Mouse (Mus musculus) gastrocnemius, adult 2 months (tissue): ENCODE results near the gene Zfp454. TPM values are rescaled to one million over a fixed set of nuclear protein-coding genes. Genes with fewer than 3 reads are reported as not detected.

Source experiments
- DNase-seq: peaks from one replicate; pipeline ENCODE4 v3.0.0; 2022
- H3K27ac ChIP-seq: fragments of 200-600 bp; 2 replicates; pipeline ENCODE4 v1.8.1; 2022; ENCODE audit warnings: mild to moderate bottlenecking
- H3K4me3 ChIP-seq: fragments of 200-600 bp; 2 replicates; pipeline ENCODE4 v1.8.1; 2022; ENCODE audit warnings: mild to moderate bottlenecking, moderate library complexity
- CTCF ChIP-seq: fragments of 200-600 bp; IDR thresholded peaks from 2 replicates; pipeline ENCODE4 v1.8.1; 2022; ENCODE audit warnings: antibody characterized with exemption, mild to moderate bottlenecking, moderate library complexity
- intact Hi-C: fragments of 180-260 bp; cut with DNase I; formaldehyde crosslinking; loops from one replicate; pipeline ENCODE4 v1.15.1; 2025
- total RNA-seq, 2 experiments: library from RNA; stranded (reverse); gene quantifications; 2 replicates each; pipeline ENCODE4 v1.2.3; 2021

Zfp454 gene
- total RNA-seq, 2 experiments from 2014 or later = 1.9 to 3.2 TPM

GRCm38 (mm10) chr11:50827010-50827953 is 60.2 kb downstream of the Zfp454 start, which contains the start of gene Zfp354c:
Gene Zfp354c (minus strand): TSS chr11:50827724.
- Histone ChIP-seq H3K4me3 (peak within 1 kb of the TSS; percentile 92), H3K27ac (peak within 1 kb of the TSS; percentile 88)
- intact Hi-C loops = loop anchor here (5.0 kb wide), 2 partner anchors 105 to 230 kb away; partner anchors contain the start of genes Zfp354a and Zfp354b
- DNase-seq = peak; percentile 91
- no peak for TF ChIP-seq CTCF

- Histone ChIP-seq H3K27ac (peak overlapping the region; percentile 88), H3K4me3 (peak overlapping the region; percentile 92)
- DNase-seq = no peak
- no peak for TF ChIP-seq CTCF
- intact Hi-C loops = loop anchor here (5.0 kb wide), 2 partner anchors 106 to 231 kb away; partner anchors contain the start of genes Zfp354a and Zfp354b
These were observed 61.2 kb downstream of the Zfp454 start for GRCm38 (mm10) chr11:50826214-50826613.

Other genes with a start within 250 kb of the Zfp454 start
- gene Zfp354c, start 59.9 kb downstream of the Zfp454 start, total RNA-seq = 1 to 10 TPM; 3.6 to 4.5 TPM
- 1 to 10 TPM; 1.6 to 2.6 TPM for gene Zfp879, start 46.1 kb downstream of the Zfp454 start, total RNA-seq
- gene Grm6, start 37.0 kb downstream of the Zfp454 start, total RNA-seq = not detected
- 1 to 10 TPM; 4.4 to 5.5 TPM for gene Zfp2, start 28.5 kb upstream of the Zfp454 start, total RNA-seq
- 1 to 10 TPM; 1.9 to 2.4 TPM for gene Zfp354b, start 44.0 kb upstream of the Zfp454 start, total RNA-seq
- not detected for gene 4933414I15Rik, start 56.1 kb upstream of the Zfp454 start, total RNA-seq
- gene Prop1, start 66.1 kb upstream of the Zfp454 start, total RNA-seq = not detected
- gene Olfr1378, start 78.9 kb upstream of the Zfp454 start, total RNA-seq = not detected
- gene Olfr1377, start 94.3 kb upstream of the Zfp454 start, total RNA-seq = not detected
- not detected for gene Olfr51, start 115.9 kb upstream of the Zfp454 start, total RNA-seq
- gene Olfr54, start 126.6 kb upstream of the Zfp454 start, total RNA-seq = not detected
- gene Olfr1375, start 160.5 kb upstream of the Zfp454 start, total RNA-seq = not detected
- gene Zfp354a, start 171.6 kb upstream of the Zfp454 start, total RNA-seq = 1 to 10 TPM; 4.2 to 4.5 TPM